In genomic region chr9:90226081-90226741, GRCm38 (mm10) we compare ENCODE assay signal across 10 mouse cellular contexts. TPM values are rescaled to one million over a fixed set of nuclear protein-coding genes. Genes with fewer than 3 reads are reported as not detected.
DNase-seq lines count a peak whose midpoint lies in the region; ATAC-seq lines count a peak whose summit lies in the region.
"Had no signal": no experiment of that assay in that cellular context is flagged by ENCODE, and none has a peak within 500 bp of the region (broad histone marks: within the 10 kb centered on the region; RNA-seq: fewer than 3 reads in every experiment).

No protein-coding gene starts in this region.

- no peaks in the 10 kb centered on the region for H3K9me3 ChIP-seq in hindbrain, embryonic 16.5 days (ENCODE audit: control insufficient read depth, low read length)
- H3K9me3 ChIP-seq in hindbrain, embryonic 14.5 days (ENCODE audit: control insufficient read depth, low read length): no peaks in the 10 kb centered on the region
- no peaks in the 10 kb centered on the region for H3K9me3 ChIP-seq in kidney, embryonic 14.5 days (ENCODE audit: control insufficient read depth, low read length)

- H3K36me3 ChIP-seq in hindbrain, embryonic 16.5 days (ENCODE audit: control insufficient read depth, insufficient read depth, low read length): peaks cover 11% of the 10 kb centered on the region
- peaks cover 44% of the 10 kb centered on the region for H3K36me3 ChIP-seq in hindbrain, embryonic 14.5 days (replicated peaks; ENCODE audit: control insufficient read depth, insufficient read depth)
- peaks cover 31% of the 10 kb centered on the region; the same call in 1 of the 2 replicates for H3K36me3 ChIP-seq in kidney, embryonic 14.5 days (ENCODE audit: control insufficient read depth, insufficient read depth, low read length)

- H3K27ac ChIP-seq in hindbrain, embryonic 16.5 days (ENCODE audit: low read depth, low read length): no peak overlapping the region
- H3K27ac ChIP-seq in hindbrain, embryonic 14.5 days: no peak overlapping the region
- peak overlapping the region; percentile 47; the same call in 1 of the 2 replicates for H3K27ac ChIP-seq in kidney, embryonic 14.5 days (ENCODE audit: low read depth, low read length)

- H3K27me3 ChIP-seq in hindbrain, embryonic 16.5 days (replicated peaks; ENCODE audit: control insufficient read depth, insufficient read depth, low read length): no peaks in the 10 kb centered on the region
- no peaks in the 10 kb centered on the region for H3K27me3 ChIP-seq in hindbrain, embryonic 14.5 days (ENCODE audit: control insufficient read depth, insufficient read depth, low read length)
- no peaks in the 10 kb centered on the region for H3K27me3 ChIP-seq in kidney, embryonic 14.5 days (ENCODE audit: control insufficient read depth, insufficient read depth, low read length)
- H3K27me3 ChIP-seq: CH12.LX had no signal

- no peak for DNase-seq in hindbrain, embryonic 14.5 days (ENCODE audit: low spot score)
- DNase-seq in lung, postnatal 14 days: peak; percentile 56
- DNase-seq in Muller cell, postnatal 12 days (ENCODE audit: inconsistent ontology term): no peak
- DNase-seq in cerebellum, postnatal 14 days: no peak
- DNase-seq in adipocyte (ENCODE audit: low spot score): no peak
- DNase-seq: cerebellum, adult 9-11 months had no signal

- ATAC-seq in hindbrain, embryonic 16.5 days: 0 out of 2 replicates have a peak, but pooled peaks have one; percentile 40
- ATAC-seq in hindbrain, embryonic 14.5 days (ENCODE audit: low FRiP score): no peak
- ATAC-seq in granulocyte monocyte progenitor cell, adult 5-6 weeks (replicated peaks; ENCODE audit: poor library complexity, severe bottlenecking): peak; percentile 35
- no peak for ATAC-seq in kidney, embryonic 14.5 days (ENCODE audit: low FRiP score, low TSS enrichment)

- 85% methylated on average over 21 of the region's 21 CpGs for WGBS in hindbrain, embryonic 16.5 days
- WGBS in hindbrain, embryonic 14.5 days: 88% methylated on average over 21 of the region's 21 CpGs
- 86% methylated on average over 21 of the region's 21 CpGs for WGBS in kidney, embryonic 14.5 days

- H3K4me3 ChIP-seq in hindbrain, embryonic 16.5 days (ENCODE audit: low read length): no peak overlapping the region
- no peak overlapping the region for H3K4me3 ChIP-seq in hindbrain, embryonic 14.5 days (replicated peaks; ENCODE audit: low read length)
- no peak overlapping the region for H3K4me3 ChIP-seq in kidney, embryonic 14.5 days (ENCODE audit: low read length)

- no peak overlapping the region for H3K9ac ChIP-seq in hindbrain, embryonic 16.5 days (ENCODE audit: low read depth, low read length)
- H3K9ac ChIP-seq in hindbrain, embryonic 14.5 days: no peak overlapping the region
- H3K9ac ChIP-seq in kidney, embryonic 14.5 days (ENCODE audit: low read depth, low read length): no peak overlapping the region

- H3K4me1 ChIP-seq in hindbrain, embryonic 16.5 days (ENCODE audit: control insufficient read depth, insufficient read depth, low read depth, low read length): no peaks in the 10 kb centered on the region
- H3K4me1 ChIP-seq in hindbrain, embryonic 14.5 days (replicated peaks; ENCODE audit: control insufficient read depth, insufficient read depth, low read length): no peaks in the 10 kb centered on the region
- no peaks in the 10 kb centered on the region for H3K4me1 ChIP-seq in kidney, embryonic 14.5 days (ENCODE audit: control insufficient read depth, insufficient read depth, low read length)

- H3K4me2 ChIP-seq in hindbrain, embryonic 16.5 days (ENCODE audit: low read length): no peak overlapping the region
- H3K4me2 ChIP-seq in hindbrain, embryonic 14.5 days (replicated peaks): no peak overlapping the region
- H3K4me2 ChIP-seq in kidney, embryonic 14.5 days (replicated peaks; ENCODE audit: low read depth, low read length): no peak overlapping the region

RNA-seq across cellular contexts. Expression of gene Tbc1d2b, which starts 44.4 kb away (rescaled TPM):
- 5.1 and 6.3 TPM in 2 replicates for polyA plus RNA-seq in hindbrain, embryonic 16.5 days (2015; fragmentation: Nextera tagmentation; extraction: Ambion mirVana)
- polyA plus RNA-seq in hindbrain, embryonic 14.5 days (2014; fragmentation: Nextera tagmentation; extraction: Ambion mirVana): 7.5 and 8.1 TPM in 2 replicates
- total RNA-seq in granulocyte monocyte progenitor cell, adult 5-6 weeks (2014; fragmentation: Nextera tagmentation): 61.2 and 68.0 TPM in 2 replicates
- 48.0 and 51.9 TPM in 2 replicates for total RNA-seq in granulocyte monocyte progenitor cell, adult 5-6 weeks (2017)
- 8.9 and 14.7 TPM in 2 replicates for polyA plus RNA-seq in kidney, embryonic 14.5 days (2014; fragmentation: Nextera tagmentation; extraction: Ambion mirVana)

Comparison
In these comparisons a context has a peak if more than half of its experiments do, and no peak if none do; other contexts are left out.
1. ATAC-seq: peak in hindbrain, embryonic 16.5 days (single experiment) and granulocyte monocyte progenitor cell, adult 5-6 weeks (single experiment); none in hindbrain, embryonic 14.5 days (single experiment) and kidney, embryonic 14.5 days (single experiment).